In genomic region chr8:105799091-105799812, GRCm38 (mm10) we compare ENCODE assay signal across 8 mouse cellular contexts. TPM values are rescaled to one million over a fixed set of nuclear protein-coding genes. Genes with fewer than 3 reads are reported as not detected.
DNase-seq lines count a peak whose midpoint lies in the region; ATAC-seq and TF ChIP-seq lines count a peak whose summit lies in the region.

No protein-coding gene starts in this region.

- peaks cover 50% of the 10 kb centered on the region for H3K36me3 ChIP-seq in limb, embryonic 12.5 days
- H3K36me3 ChIP-seq in limb, embryonic 10.5 days, result peaks cover 58% of the 10 kb centered on the region
- peaks cover 6% of the 10 kb centered on the region; the same call in 1 of the 2 replicates for H3K36me3 ChIP-seq in intestine, postnatal 0 days (ENCODE audit: control insufficient read depth, insufficient read depth)
- H3K36me3 ChIP-seq in liver, embryonic 12.5 days, result peaks cover 82% of the 10 kb centered on the region

- H3K4me3 ChIP-seq in limb, embryonic 12.5 days (replicated peaks), result no peak overlapping the region
- no peak overlapping the region for H3K4me3 ChIP-seq in limb, embryonic 10.5 days
- H3K4me3 ChIP-seq in intestine, postnatal 0 days (ENCODE audit: low read depth, low read length), result no peak overlapping the region
- H3K4me3 ChIP-seq in liver, embryonic 12.5 days, result peak overlapping the region; percentile 6; the same call in 1 of the 2 replicates

- DNase-seq in limb, embryonic 10.5 days (ENCODE audit: low spot score), result no peak
- DNase-seq in brain, embryonic 18.5 days (ENCODE audit: low read depth, low spot score), result peak; percentile 4
- DNase-seq in gastrocnemius, adult 8-10 months (ENCODE audit: low spot score in 2 of 2), result peak; percentile 71 to 77
- peak; percentile 73 for DNase-seq in ovary, postnatal 36 days (ENCODE audit: low spot score)
- DNase-seq in natural killer cell, adult 2 months (ENCODE audit: low spot score in 2 of 2), result no peak

- no peak; the same call in 1 of the 2 replicates for TF ChIP-seq CTCF in intestine, postnatal 0 days (IDR thresholded peaks at IDR 0.05; ENCODE audit: low read depth)

- H3K9me3 ChIP-seq in limb, embryonic 12.5 days, result no peaks in the 10 kb centered on the region
- no peaks in the 10 kb centered on the region for H3K9me3 ChIP-seq in limb, embryonic 10.5 days (replicated peaks)
- no peaks in the 10 kb centered on the region for H3K9me3 ChIP-seq in intestine, postnatal 0 days (ENCODE audit: control insufficient read depth)
- no peaks in the 10 kb centered on the region for H3K9me3 ChIP-seq in liver, embryonic 12.5 days (replicated peaks)

- H3K27me3 ChIP-seq in limb, embryonic 12.5 days, result no peaks in the 10 kb centered on the region
- no peaks in the 10 kb centered on the region for H3K27me3 ChIP-seq in limb, embryonic 10.5 days (ENCODE audit: low read depth, poor library complexity, severe bottlenecking)
- no peaks in the 10 kb centered on the region for H3K27me3 ChIP-seq in intestine, postnatal 0 days (replicated peaks; ENCODE audit: control insufficient read depth, insufficient read depth, low read length)
- H3K27me3 ChIP-seq in liver, embryonic 12.5 days (replicated peaks), result no peaks in the 10 kb centered on the region

- no peak for ATAC-seq in limb, embryonic 12.5 days (ENCODE audit: insufficient number of reproducible peaks, insufficient read depth, low FRiP score, low TSS enrichment, low read depth)
- peak; percentile 85 for ATAC-seq in intestine, postnatal 0 days
- ATAC-seq in liver, embryonic 12.5 days, result no peak

- no peaks in the 10 kb centered on the region for H3K4me1 ChIP-seq in limb, embryonic 12.5 days (replicated peaks)
- no peaks in the 10 kb centered on the region for H3K4me1 ChIP-seq in limb, embryonic 10.5 days
- no peaks in the 10 kb centered on the region; the same call in 1 of the 2 replicates for H3K4me1 ChIP-seq in intestine, postnatal 0 days (replicated peaks; ENCODE audit: control insufficient read depth, insufficient read depth, low read length)
- H3K4me1 ChIP-seq in liver, embryonic 12.5 days, result peaks cover 94% of the 10 kb centered on the region

- H3K27ac ChIP-seq in limb, embryonic 12.5 days, result peak overlapping the region; percentile 25; the same call in 1 of the 2 replicates
- no peak overlapping the region for H3K27ac ChIP-seq in limb, embryonic 10.5 days
- peak overlapping the region; percentile 60; the same call in 1 of the 2 replicates for H3K27ac ChIP-seq in intestine, postnatal 0 days (ENCODE audit: low read depth, low read length)
- peak overlapping the region; percentile 98 for H3K27ac ChIP-seq in liver, embryonic 12.5 days

- no peak overlapping the region for H3K4me2 ChIP-seq in limb, embryonic 12.5 days
- H3K4me2 ChIP-seq in intestine, postnatal 0 days (replicated peaks; ENCODE audit: low read depth), result no peak overlapping the region; the same call in 1 of the 2 replicates
- H3K4me2 ChIP-seq in liver, embryonic 12.5 days, result peak overlapping the region; percentile 62

- 66% methylated on average over 8 of the region's 8 CpGs for WGBS in limb, embryonic 12.5 days
- 69% methylated on average over 8 of the region's 8 CpGs for WGBS in limb, embryonic 10.5 days
- WGBS in intestine, postnatal 0 days, result 17% methylated on average over 8 of the region's 8 CpGs
- 53% methylated on average over 8 of the region's 8 CpGs for WGBS in liver, embryonic 12.5 days (ENCODE audit: insufficient replicate concordance)

- no peak overlapping the region for H3K9ac ChIP-seq in limb, embryonic 12.5 days (replicated peaks)
- no peak overlapping the region for H3K9ac ChIP-seq in intestine, postnatal 0 days (ENCODE audit: low read depth, low read length)
- H3K9ac ChIP-seq in liver, embryonic 12.5 days, result peak overlapping the region; percentile 67

RNA-seq across cellular contexts. Expression of gene Ranbp10, which starts 27.9 kb away (rescaled TPM):
- 14.9 and 17.2 TPM in 2 replicates for polyA plus RNA-seq in limb, embryonic 12.5 days (2016; fragmentation: Nextera tagmentation; extraction: Ambion mirVana)
- 11.5 and 14.9 TPM in 2 replicates for polyA plus RNA-seq in limb, embryonic 10.5 days (2016; fragmentation: Nextera tagmentation; extraction: Ambion mirVana)
- 10 to 100 TPM; 19.3 to 25.2 (median 23.0) TPM for total RNA-seq in gastrocnemius, adult 8-10 months (2022)
- polyA plus RNA-seq in intestine, postnatal 0 days (2015; fragmentation: Nextera tagmentation; extraction: Ambion mirVana), result 4.1 and 4.6 TPM in 2 replicates
- polyA plus RNA-seq in liver, embryonic 12.5 days (2016; fragmentation: Nextera tagmentation; extraction: Ambion mirVana), result 37.7 and 37.8 TPM in 2 replicates

RNA-seq across cellular contexts. Expression of gene Tsnaxip1, which starts 28.3 kb away (rescaled TPM):
- 0.17 and 0.56 TPM in 2 replicates for polyA plus RNA-seq in limb, embryonic 12.5 days (2016; fragmentation: Nextera tagmentation; extraction: Ambion mirVana)
- 0.10 and 0.14 TPM in 2 replicates for polyA plus RNA-seq in limb, embryonic 10.5 days (2016; fragmentation: Nextera tagmentation; extraction: Ambion mirVana)
- total RNA-seq in gastrocnemius, adult 8-10 months (2022), result not detected
- polyA plus RNA-seq in intestine, postnatal 0 days (2015; fragmentation: Nextera tagmentation; extraction: Ambion mirVana), result not detected in 2 replicates
- 0.12 and 0.19 TPM in 2 replicates for polyA plus RNA-seq in liver, embryonic 12.5 days (2016; fragmentation: Nextera tagmentation; extraction: Ambion mirVana)

RNA-seq across cellular contexts. Expression of gene Gfod2, which starts 40.8 kb away (rescaled TPM):
- polyA plus RNA-seq in limb, embryonic 12.5 days (2016; fragmentation: Nextera tagmentation; extraction: Ambion mirVana), result 29.0 and 30.2 TPM in 2 replicates
- 25.4 and 29.8 TPM in 2 replicates for polyA plus RNA-seq in limb, embryonic 10.5 days (2016; fragmentation: Nextera tagmentation; extraction: Ambion mirVana)
- 1 to 10 TPM; 7.0 to 9.1 (median 8.3) TPM for total RNA-seq in gastrocnemius, adult 8-10 months (2022)
- polyA plus RNA-seq in intestine, postnatal 0 days (2015; fragmentation: Nextera tagmentation; extraction: Ambion mirVana), result 4.0 and 4.4 TPM in 2 replicates
- polyA plus RNA-seq in liver, embryonic 12.5 days (2016; fragmentation: Nextera tagmentation; extraction: Ambion mirVana), result 4.5 and 5.1 TPM in 2 replicates

RNA-seq across cellular contexts. Expression of gene Cenpt, which starts 53.8 kb away (rescaled TPM):
- 55.3 and 59.2 TPM in 2 replicates for polyA plus RNA-seq in limb, embryonic 12.5 days (2016; fragmentation: Nextera tagmentation; extraction: Ambion mirVana)
- polyA plus RNA-seq in limb, embryonic 10.5 days (2016; fragmentation: Nextera tagmentation; extraction: Ambion mirVana), result 45.6 and 49.0 TPM in 2 replicates
- 1 to 10 TPM in 1 of 4 experiments, under 1 TPM in 3; 0.31 to 1.4 (median 0.72) TPM for total RNA-seq in gastrocnemius, adult 8-10 months (2022)
- 8.5 and 9.3 TPM in 2 replicates for polyA plus RNA-seq in intestine, postnatal 0 days (2015; fragmentation: Nextera tagmentation; extraction: Ambion mirVana)
- polyA plus RNA-seq in liver, embryonic 12.5 days (2016; fragmentation: Nextera tagmentation; extraction: Ambion mirVana), result 29.0 and 29.2 TPM in 2 replicates

RNA-seq across cellular contexts. Expression of gene Thap11, which starts 55.7 kb away (rescaled TPM):
- polyA plus RNA-seq in limb, embryonic 12.5 days (2016; fragmentation: Nextera tagmentation; extraction: Ambion mirVana), result 85.6 and 96.3 TPM in 2 replicates
- polyA plus RNA-seq in limb, embryonic 10.5 days (2016; fragmentation: Nextera tagmentation; extraction: Ambion mirVana), result 85.7 and 90.8 TPM in 2 replicates
- 10 to 100 TPM; 20.4 to 24.1 (median 22.0) TPM for total RNA-seq in gastrocnemius, adult 8-10 months (2022)
- polyA plus RNA-seq in intestine, postnatal 0 days (2015; fragmentation: Nextera tagmentation; extraction: Ambion mirVana), result 28.3 and 29.2 TPM in 2 replicates
- polyA plus RNA-seq in liver, embryonic 12.5 days (2016; fragmentation: Nextera tagmentation; extraction: Ambion mirVana), result 53.0 and 53.2 TPM in 2 replicates

Comparison
In these comparisons a context has a peak if more than half of its experiments do, and no peak if none do; other contexts are left out.
1. DNase-seq: peak in brain, embryonic 18.5 days (single experiment), gastrocnemius, adult 8-10 months (2 of 2) and ovary, postnatal 36 days (single experiment); none in limb, embryonic 10.5 days (single experiment) and natural killer cell, adult 2 months (0 of 2).